Mouse (Mus musculus): ENCODE measurements around the gene Nucb1.
A peak's percentile ranks its signal among the peaks of the same experiment; 100 is the strongest.
"Not testable (repeated sequence)": the region's sequence is repeated elsewhere in the genome, so short reads cannot be mapped to it uniquely, and the experiment has no call there.

Nucb1 gene

DNA sequence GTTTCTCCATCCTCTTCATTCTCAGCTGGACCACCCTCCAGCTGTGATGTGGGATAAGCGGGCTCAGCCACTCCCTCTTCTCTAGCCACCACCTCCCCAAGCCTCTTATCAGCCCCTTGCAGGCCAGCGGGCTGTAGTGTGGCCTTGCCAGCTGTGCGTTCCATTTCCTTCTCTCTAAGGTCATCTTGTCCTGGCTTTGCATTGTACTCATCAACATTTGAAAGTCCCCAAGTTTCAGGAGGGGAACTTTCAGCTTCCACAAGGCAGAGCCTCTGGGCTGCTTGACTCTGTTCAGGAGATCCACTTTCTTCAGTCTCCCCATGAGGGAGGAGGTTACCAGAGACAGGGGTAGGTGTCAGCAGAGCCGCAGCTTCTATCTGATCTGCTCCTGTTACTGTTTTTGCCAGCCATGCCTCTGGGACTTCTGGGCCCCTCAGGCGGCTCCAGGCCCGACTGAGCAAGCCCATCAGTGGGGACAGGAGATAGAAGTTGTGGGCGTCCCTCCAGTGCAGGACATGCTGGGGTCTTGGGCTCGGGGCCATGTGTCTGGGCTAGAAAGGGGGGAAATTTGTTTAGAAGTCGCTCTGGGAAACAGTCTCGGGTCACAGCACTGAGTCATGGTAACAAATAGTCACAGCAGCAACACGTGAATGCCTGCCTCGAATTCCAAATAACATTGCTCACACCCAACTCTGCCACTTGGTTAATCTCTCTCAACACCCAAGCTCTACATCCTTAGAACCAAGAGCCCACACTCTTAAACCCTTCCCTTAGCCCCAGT is 14.8 kb upstream of the Nucb1 start:
- DNase-seq = no peak

- no peak for DNase-seq
Measured at GRCm38 (mm10) chr7:45523678-45524170, 13.5 kb upstream of the Nucb1 start.

- DNase-seq = no peak
Measured at GRCm38 (mm10) chr7:45522957-45523676, 12.9 kb upstream of the Nucb1 start.

DNA sequence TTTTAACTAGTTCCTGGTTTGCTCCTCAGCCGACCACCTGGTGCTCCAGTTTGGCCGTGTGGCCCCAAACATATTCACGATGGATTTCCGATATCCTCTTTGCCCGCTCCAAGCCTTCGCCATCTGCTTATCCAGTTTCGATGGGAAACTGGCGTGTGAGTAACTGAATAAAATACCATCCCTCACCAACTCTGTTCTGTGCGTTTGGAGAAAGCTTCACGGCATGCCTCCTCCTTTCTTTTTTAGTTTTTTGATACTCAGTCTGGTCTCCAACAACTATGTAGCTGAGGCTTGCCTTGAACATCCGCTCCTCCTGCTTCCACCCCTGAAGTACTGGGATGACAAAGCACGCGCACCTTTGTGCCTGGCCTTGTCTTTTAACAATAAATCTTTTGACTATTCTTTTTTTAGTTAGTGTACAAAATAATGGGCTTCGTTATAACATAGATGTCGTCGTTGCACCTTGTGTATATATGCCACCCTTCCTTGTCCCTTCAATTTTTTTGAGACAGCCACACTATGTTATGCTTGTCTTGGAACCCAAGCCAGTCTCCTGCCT is 12.1 kb upstream of the Nucb1 start:
- no peak for DNase-seq

DNA sequence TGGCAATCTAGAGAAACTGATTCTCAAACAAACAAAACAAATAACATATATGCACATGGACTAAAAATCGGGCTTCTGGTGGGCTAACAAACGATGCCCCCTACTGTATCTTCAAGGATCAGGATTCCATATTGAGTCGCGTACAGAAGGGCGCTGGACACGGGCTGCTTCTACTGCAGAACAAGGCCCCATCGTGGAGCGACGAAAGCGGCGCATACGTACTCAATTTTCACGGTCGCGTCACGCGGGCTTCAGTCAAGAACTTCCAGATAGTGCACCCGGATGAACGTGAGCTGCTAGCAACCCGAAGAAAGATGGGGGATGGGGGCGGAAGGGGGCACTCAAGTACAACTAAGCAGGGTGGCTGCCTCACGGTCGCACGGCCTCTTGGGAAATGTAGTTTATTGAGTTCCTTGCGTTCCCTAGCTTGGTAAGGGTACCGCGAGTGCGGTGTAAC is 11.6 kb upstream of the Nucb1 start:
- peak; percentile 82 for DNase-seq

DNA sequence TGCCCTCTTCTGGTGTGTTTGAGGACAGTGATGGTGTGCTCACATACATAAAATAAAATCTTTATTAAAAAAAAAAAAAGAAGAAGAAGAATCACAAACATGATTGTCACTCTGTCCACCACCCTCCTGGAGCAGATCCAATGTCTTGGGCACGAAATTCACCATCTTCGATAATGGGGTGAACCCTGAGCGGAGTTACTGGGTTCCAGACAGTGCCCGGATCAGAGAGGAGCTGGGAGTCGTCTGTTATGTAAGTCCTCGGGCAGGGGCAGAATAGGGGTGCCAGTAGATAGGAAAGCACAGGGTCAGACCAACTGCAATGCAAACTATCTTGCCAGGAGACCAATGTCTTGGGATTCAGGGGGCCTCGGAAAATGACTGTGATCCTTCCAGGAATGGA is 10.4 kb upstream of the Nucb1 start:
- DNase-seq = no peak

GRCm38 (mm10) chr7:45519345-45520120 is 9.3 kb upstream of the Nucb1 start:
- no peak for DNase-seq

- DNase-seq = no peak
Measured at GRCm38 (mm10) chr7:45518618-45519017, 8.4 kb upstream of the Nucb1 start.

- DNase-seq = not testable (repeated sequence)
Measured at GRCm38 (mm10) chr7:45516846-45517245, 6.6 kb upstream of the Nucb1 start.

DNA sequence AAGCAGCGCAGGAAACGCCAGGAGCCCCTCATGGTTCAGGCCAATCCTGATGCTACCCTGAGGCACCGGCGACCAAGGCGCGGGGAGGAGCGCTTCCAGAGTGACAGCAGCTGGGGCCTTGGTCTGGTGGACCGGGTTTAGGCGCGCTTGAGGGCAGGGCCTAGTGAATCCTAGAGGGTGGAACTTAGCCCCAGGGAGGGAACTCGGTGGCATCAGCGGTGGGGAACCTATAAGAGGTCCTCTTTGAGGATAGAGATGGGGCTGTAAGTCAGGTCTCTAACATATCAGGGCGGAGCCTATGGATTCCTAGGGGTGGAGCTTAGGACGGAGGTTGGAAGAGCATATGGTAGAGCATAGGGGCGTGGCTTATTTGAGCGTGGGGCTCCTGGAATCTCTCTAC is 5.2 kb upstream of the Nucb1 start:
- DNase-seq = no peak

GRCm38 (mm10) chr7:45514411-45514810 is 4.2 kb upstream of the Nucb1 start:
- DNase-seq = no peak

DNA sequence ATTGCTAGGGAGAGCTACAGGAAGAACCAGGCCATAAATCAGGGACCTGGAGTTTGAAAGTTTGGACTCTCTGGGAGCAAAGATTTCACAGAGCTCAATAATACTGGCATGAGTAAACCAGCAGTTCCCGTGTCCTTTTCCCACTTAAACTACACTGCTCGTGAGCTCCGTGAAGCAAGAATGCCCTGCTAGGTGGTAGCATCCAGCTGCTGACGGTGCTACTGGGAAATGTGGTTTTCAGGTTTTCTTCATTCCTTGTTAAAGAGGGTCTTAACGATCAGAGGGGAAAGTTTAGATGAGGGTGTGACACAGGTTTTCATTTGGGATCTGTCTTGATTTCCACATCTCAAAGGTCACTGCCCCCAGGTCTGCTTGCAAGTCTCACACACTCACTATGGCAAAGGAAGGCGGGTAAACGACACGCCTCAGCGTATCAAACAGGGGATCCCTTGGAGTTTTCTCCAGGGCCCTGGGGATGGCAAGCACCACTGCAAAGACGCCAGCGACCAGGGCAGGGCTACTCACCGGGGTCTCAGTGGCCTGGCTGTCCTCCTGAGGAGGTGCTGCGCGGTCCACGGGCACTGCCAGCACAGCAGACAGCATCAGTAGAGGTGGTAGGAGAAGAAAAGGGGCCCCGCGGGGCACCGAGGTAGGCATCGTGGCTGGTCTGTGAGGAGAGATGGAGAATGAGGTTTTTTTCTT is 874 bp downstream of the Nucb1 start:
- no peak for DNase-seq

DNA sequence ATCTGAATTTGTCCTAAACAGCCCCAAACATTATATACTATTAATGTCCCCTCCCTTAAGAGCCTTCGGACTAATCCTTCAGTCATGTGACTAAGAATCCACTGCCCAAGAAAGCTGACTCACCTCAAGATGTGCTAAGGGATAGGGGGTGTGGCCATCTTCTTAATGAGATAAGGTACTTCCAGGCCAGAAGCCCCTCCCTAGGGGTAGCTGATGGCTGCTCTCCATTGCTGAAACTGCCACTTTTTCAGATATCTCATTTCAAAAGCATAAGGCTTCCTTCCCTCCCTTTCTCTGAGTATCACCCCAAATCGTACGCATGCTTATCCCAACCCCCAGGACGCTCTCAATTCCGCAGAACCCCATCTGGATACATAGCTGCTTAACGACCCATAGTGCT is 1.6 kb downstream of the Nucb1 start:
- DNase-seq = no peak

DNA sequence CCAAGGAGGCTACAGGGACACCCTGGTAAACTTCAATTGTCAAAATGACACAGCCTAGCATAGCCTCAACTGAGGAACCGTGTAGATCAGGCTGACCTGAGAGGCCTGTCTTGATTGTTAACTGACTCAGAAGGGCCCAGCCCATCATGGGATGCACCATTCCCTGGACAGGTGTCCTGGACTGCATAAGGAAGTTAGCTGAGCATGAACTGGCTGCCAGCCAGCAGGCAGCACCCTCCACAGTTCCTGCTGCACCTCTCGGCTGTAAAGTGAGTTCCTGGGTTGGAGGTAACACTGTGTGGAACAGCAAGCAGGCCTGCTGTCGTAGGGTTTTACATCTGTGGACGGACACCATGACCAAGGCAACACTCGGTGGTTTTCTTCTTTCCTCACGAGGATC is 2.6 kb downstream of the Nucb1 start:
- DNase-seq = no peak

DNA sequence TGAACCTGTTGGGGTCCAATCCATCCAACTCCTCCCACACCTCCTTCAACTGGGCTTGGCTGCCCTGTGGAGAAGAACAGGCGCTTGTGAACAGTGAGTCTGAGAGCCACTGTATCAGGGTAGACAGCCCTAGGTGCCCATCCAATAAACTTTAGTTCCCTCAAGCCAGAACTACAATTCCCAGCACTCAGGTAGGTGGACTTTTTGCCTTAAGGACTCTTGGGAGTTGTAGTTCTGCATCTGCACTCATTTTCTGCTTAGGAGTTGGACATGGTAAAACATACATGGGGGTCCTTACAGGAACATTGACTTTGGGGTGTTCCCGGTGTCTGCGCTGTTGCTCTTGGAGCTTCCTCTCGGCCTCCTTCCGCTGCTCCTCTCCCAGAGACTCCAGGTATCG is 11.8 kb downstream of the Nucb1 start:
- DNase-seq = no peak

DNA sequence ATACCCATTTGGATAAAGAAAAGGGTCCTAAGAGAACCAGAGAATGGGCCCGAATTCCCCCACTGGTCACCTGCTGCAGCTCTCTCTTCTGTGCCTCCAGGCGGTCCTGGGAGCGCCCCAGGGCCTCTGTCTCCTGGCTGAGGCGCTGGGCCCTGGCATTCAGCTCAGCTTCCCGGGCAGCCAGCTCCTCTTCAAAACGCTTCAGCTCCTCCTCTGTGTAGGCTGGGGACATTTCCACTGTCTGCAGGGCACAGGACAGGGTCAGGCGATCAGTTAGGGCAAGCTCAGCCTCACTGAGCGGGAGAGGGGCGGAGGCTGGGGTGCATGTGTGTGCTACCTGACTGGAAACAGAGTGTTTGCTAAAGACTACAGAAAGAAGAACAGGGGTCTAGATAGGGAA is 15.7 kb downstream of the Nucb1 start:
- peak; percentile 42 for DNase-seq

DNA sequence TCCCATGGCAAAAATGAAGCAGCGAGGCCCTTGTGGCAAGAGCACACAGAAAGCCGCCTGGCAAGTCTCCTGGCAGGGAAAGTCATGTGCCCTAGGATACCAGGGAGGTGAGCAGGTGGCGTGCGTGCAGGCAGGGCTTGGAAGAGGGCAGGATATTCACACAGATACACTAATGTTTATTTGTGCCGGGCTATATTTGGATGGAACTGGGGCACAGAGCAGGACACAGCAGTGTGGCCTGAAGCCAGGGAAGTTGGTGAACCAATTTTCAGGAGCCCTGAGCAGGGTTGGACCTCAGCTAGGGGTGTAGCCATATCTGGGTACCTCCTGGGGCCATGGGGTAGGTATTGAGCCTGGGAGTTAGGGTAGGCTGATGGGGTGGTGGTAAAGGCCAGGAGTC is 17.3 kb downstream of the Nucb1 start:
- DNase-seq = peak; percentile 80

GRCm38 (mm10) chr7:45492225-45492844 is 17.9 kb downstream of the Nucb1 start:
- DNase-seq = peak; percentile 38

- DNase-seq = no peak
Measured at GRCm38 (mm10) chr7:45491264-45491663, 18.9 kb downstream of the Nucb1 start.

- no peak for DNase-seq
Measured at GRCm38 (mm10) chr7:45490822-45491221, 19.4 kb downstream of the Nucb1 start.

- DNase-seq = no peak
Measured at GRCm38 (mm10) chr7:45489578-45489977, 20.6 kb downstream of the Nucb1 start.
